Mouse (Mus musculus) C2C12 (cell line): Measurements from ENCODE around the gene Olfr51.
"Not testable (repeated sequence)": the region's sequence is repeated elsewhere in the genome, so short reads cannot be mapped to it uniquely, and the experiment has no call there.

ENCODE experiments used
- CEBPB ChIP-seq: IDR thresholded peaks from one replicate; pipeline ENCODE4 v1.6.1; 2011; ENCODE audit warnings: low read depth, mild to moderate bottlenecking, control low read depth, moderate library complexity
- CTCF ChIP-seq: IDR thresholded peaks from one replicate; pipeline ENCODE4 v1.5.1; 2011; ENCODE audit not compliant: control insufficient read depth, insufficient read depth, insufficient read length
- MAX ChIP-seq: IDR thresholded peaks from one replicate; pipeline ENCODE4 v1.6.1; 2011; ENCODE audit warnings: mild to moderate bottlenecking, control low read depth
- MYOD1 ChIP-seq: IDR thresholded peaks from one replicate; pipeline ENCODE4 v1.6.1; 2011; ENCODE audit warnings: low read depth; ENCODE audit not compliant: control insufficient read depth, insufficient read length
- MYOG ChIP-seq: IDR thresholded peaks from one replicate; pipeline ENCODE4 v1.6.1; 2011; ENCODE audit not compliant: control insufficient read depth, insufficient read length; ENCODE audit errors: extremely low read depth
- USF1 ChIP-seq: IDR thresholded peaks from one replicate; pipeline ENCODE4 v1.6.1; 2011; ENCODE audit warnings: low read depth, mild to moderate bottlenecking, control low read depth, moderate library complexity

DNA sequence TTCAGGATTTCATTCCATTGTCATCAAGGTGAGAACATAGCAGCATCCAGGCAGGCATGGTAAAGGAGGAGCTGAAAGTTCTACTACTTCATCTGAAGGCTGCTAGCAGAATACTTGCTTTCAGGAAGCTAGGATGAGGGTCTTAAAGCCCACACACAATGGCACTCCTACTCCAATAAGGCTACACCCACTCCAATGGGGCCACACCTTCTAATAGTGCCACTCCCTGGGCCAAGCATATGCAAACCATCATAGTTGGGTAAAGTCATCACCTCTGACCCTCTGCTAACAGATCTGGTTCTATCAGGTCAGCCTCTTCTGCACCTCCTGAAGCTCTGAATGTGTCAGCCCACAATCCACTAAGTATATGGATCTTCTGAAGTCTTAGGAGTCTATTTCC, 30.7 kb downstream of the Olfr51 start:
- not testable (repeated sequence) for TF ChIP-seq CTCF, USF1, MAX, MYOD1, MYOG, CEBPB
